Mouse (Mus musculus): ENCODE measurements around the gene Gm11168.
"Not testable (repeated sequence)": the region's sequence is repeated elsewhere in the genome, so short reads cannot be mapped to it uniquely, and the experiment has no call there.

DNA sequence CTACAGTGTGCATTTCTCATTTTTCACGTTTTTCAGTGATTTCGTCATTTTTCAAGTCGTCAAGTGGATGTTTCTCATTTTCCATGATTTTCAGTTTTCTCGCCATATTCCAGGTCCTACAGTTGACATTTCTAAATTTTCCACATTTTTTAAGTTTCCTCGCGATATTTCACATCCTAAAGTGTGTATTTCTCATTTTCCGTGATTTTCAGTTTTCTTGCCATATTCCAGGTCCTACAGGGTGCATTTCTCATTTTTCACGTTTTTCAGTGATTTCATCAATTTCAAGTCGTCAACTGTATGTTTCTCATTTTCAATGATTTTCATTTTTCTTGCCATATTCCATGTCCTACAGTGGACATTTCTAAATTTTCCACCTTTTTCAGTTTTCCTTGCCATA is 14.0 kb downstream of the Gm11168 start, which contains the start of gene Gm10719:
- not testable (repeated sequence) for TF ChIP-seq CTCF, POLR2A (IDR thresholded peaks at IDR 0.05; ENCODE audit: insufficient read depth, low read depth, low read length)
